Mouse (Mus musculus) gastrocnemius, postnatal 36 days (tissue): ENCODE data around the gene Crot. TPM values are rescaled to one million over a fixed set of nuclear protein-coding genes. Genes with fewer than 3 reads are reported as not detected.
A peak's percentile ranks its signal among the peaks of the same experiment; 100 is the strongest.
"Not testable (repeated sequence)": the region's sequence is repeated elsewhere in the genome, so short reads cannot be mapped to it uniquely, and the experiment has no call there.

Source experiments
- DNase-seq, 2 experiments: peaks; one replicate each; pipeline ENCODE4 v3.0.0; 2022
- intact Hi-C: fragments of 180-260 bp; cut with DNase I; formaldehyde crosslinking; loops from one replicate; pipeline ENCODE4 v1.15.1; 2025
- total RNA-seq, 2 experiments: library from RNA; stranded (reverse); gene quantifications; 2 replicates each; pipeline ENCODE4 v1.2.3; 2021

The Crot gene
- total RNA-seq, 2 experiments from 2014 or later = 25.2 to 27.8 TPM

- intact Hi-C loops = loop anchor here (5.0 kb wide), 1 partner anchor 103 kb away; the partner anchor contains the start of gene Tmem243
- DNase-seq = no peak
These were observed 2.0 kb upstream of the Crot start for GRCm38 (mm10) chr5:8999108-8999507.

GRCm38 (mm10) chr5:8997513-8997895 is 380 bp upstream of the Crot start:
- intact Hi-C loops = loop anchor here (5.0 kb wide), 1 partner anchor 105 kb away; the partner anchor contains the start of gene Tmem243
- peak in 1 of 2 experiments; percentile 19 for DNase-seq

GRCm38 (mm10) chr5:8995966-8996685 is 998 bp downstream of the Crot start:
- DNase-seq = no peak
- intact Hi-C loops = loop anchor here (5.0 kb wide), 1 partner anchor 106 kb away; the partner anchor contains the start of gene Tmem243

GRCm38 (mm10) chr5:8991626-8992025 is 5.5 kb downstream of the Crot start:
- no peak for DNase-seq
- intact Hi-C loops = no loop called here

- intact Hi-C loops = no loop called here
- no peak for DNase-seq
These were observed 6.6 kb downstream of the Crot start for GRCm38 (mm10) chr5:8990526-8990925.

GRCm38 (mm10) chr5:8987925-8988324 is 9.2 kb downstream of the Crot start:
- intact Hi-C loops = no loop called here
- no peak for DNase-seq

- intact Hi-C loops = no loop called here
- DNase-seq = no peak
These were observed 11.7 kb downstream of the Crot start for GRCm38 (mm10) chr5:8985470-8985869.

- intact Hi-C loops = no loop called here
- DNase-seq = no peak
These were observed 22.4 kb downstream of the Crot start for GRCm38 (mm10) chr5:8974721-8975120.

- no peak for DNase-seq
- intact Hi-C loops = no loop called here
These were observed 24.8 kb downstream of the Crot start for GRCm38 (mm10) chr5:8972355-8972754.

- DNase-seq = no peak
- intact Hi-C loops = no loop called here
These were observed 26.4 kb downstream of the Crot start for GRCm38 (mm10) chr5:8970694-8971093.

GRCm38 (mm10) chr5:8964487-8964886 is 32.6 kb downstream of the Crot start:
- no peak for DNase-seq
- intact Hi-C loops = no loop called here

- DNase-seq = no peak
- intact Hi-C loops = no loop called here
These were observed 36.6 kb downstream of the Crot start for GRCm38 (mm10) chr5:8960534-8960933.

- DNase-seq = no peak
- intact Hi-C loops = no loop called here
These were observed 41.6 kb downstream of the Crot start for GRCm38 (mm10) chr5:8955544-8955943.

GRCm38 (mm10) chr5:8953660-8954059 is 43.5 kb downstream of the Crot start:
- DNase-seq = no peak
- intact Hi-C loops = no loop called here

GRCm38 (mm10) chr5:8947423-8948110 is 49.6 kb downstream of the Crot start:
- no peak for DNase-seq
- intact Hi-C loops = loop anchor here (10.0 kb wide), 1 partner anchor 107 kb away; no protein-coding TSS in a partner anchor

GRCm38 (mm10) chr5:8943836-8944235 is 53.3 kb downstream of the Crot start:
- intact Hi-C loops = loop anchor here (10.0 kb wide), 1 partner anchor 111 kb away; no protein-coding TSS in a partner anchor
- peak in 1 of 2 experiments; percentile 17 for DNase-seq

- not testable (repeated sequence) for DNase-seq
- intact Hi-C loops = loop anchor here (10.0 kb wide), 1 partner anchor 114 kb away; no protein-coding TSS in a partner anchor
These were observed 55.9 kb downstream of the Crot start for GRCm38 (mm10) chr5:8941266-8941665.

GRCm38 (mm10) chr5:8937965-8938364 is 59.2 kb downstream of the Crot start:
- DNase-seq = no peak
- intact Hi-C loops = no loop called here

GRCm38 (mm10) chr5:8928440-8928839 is 68.7 kb downstream of the Crot start:
- intact Hi-C loops = no loop called here
- no peak for DNase-seq

GRCm38 (mm10) chr5:8917069-8917468 is 80.1 kb downstream of the Crot start:
- no peak for DNase-seq
- intact Hi-C loops = no loop called here

- intact Hi-C loops = no loop called here
- DNase-seq = no peak
These were observed 80.7 kb downstream of the Crot start for GRCm38 (mm10) chr5:8916400-8916799.
